Mouse (Mus musculus) olfactory bulb, adult 2 months (tissue): ENCODE measurements around the gene Olfr774.

Experiments used
- CTCF ChIP-seq: fragments of 200-500 bp; IDR thresholded peaks from 2 replicates; pipeline ENCODE4 v1.5.1; 2012; ENCODE audit warnings: low read depth, mild to moderate bottlenecking, low read length, moderate library complexity; ENCODE audit not compliant: insufficient read depth
- POLR2A ChIP-seq: fragments of 200-500 bp; IDR thresholded peaks from 2 replicates; pipeline ENCODE4 v1.6.1; 2012; ENCODE audit warnings: mild to moderate bottlenecking, low read depth, low read length, moderate library complexity; ENCODE audit not compliant: insufficient read depth

GRCm38 (mm10) chr10:129258827-129259226 is 22.8 kb downstream of the Olfr774 start, which contains the start of gene Olfr776:
- no peak for TF ChIP-seq CTCF
- TF ChIP-seq POLR2A: no peak
